ENCODE assay signal across 8 mouse cellular contexts in the genomic region with DNA sequence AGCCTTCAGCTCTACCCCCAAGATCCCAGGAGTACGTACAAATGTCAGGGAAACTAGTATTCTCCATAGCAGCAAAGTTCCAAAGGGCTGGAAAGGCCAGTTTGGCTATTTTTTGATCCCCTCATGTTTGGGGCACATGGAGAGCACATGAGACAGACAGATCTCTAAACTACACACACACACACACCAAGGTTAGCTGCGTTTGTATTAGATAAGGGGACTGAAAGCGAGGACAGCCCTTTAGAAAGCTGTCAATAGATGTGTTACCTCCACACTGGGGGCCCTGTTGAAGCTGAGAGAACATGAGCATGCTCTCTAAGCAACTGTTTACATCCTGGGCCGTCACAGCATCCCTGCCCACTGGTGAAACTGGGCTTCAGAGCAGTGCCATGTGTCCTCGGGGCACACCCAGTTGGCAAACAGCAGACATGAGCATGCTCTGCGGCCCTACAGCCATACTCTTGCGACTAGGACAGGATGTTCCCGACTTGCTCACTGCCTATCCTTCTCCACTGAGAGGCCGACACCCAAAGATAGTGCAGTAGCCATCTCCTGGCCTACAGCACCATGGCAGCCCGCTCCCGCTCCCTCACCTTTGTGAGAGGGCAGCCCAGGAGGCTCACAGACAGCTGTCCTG. TPM values are rescaled to one million over a fixed set of nuclear protein-coding genes. Genes with fewer than 3 reads are reported as not detected.
DNase-seq lines count a peak whose midpoint lies in the region; ATAC-seq lines count a peak whose summit lies in the region.

No protein-coding gene starts in this region.

- no peak for DNase-seq in midbrain, embryonic 14.5 days
- no peak for DNase-seq in midbrain, embryonic 10.5 days (ENCODE audit: low spot score)
- no peak for DNase-seq in limb, embryonic 10.5 days (ENCODE audit: low spot score)
- DNase-seq in spleen, postnatal 14 days (ENCODE audit: low spot score in 2 of 2): no peak
- no peak for DNase-seq in retina, postnatal 1 day
- no peak for DNase-seq in kidney, postnatal 10 days

- H3K9me3 ChIP-seq in midbrain, embryonic 14.5 days (ENCODE audit: control insufficient read depth, low read length): no peaks in the 10 kb centered on the region
- no peaks in the 10 kb centered on the region for H3K9me3 ChIP-seq in midbrain, embryonic 10.5 days (replicated peaks)
- no peaks in the 10 kb centered on the region for H3K9me3 ChIP-seq in limb, embryonic 10.5 days (replicated peaks)
- no peaks in the 10 kb centered on the region for H3K9me3 ChIP-seq in stomach, embryonic 14.5 days (ENCODE audit: control insufficient read depth, low read depth, low read length)

- 91% methylated on average over 11 of the region's 11 CpGs for WGBS in midbrain, embryonic 14.5 days
- 95% methylated on average over 11 of the region's 11 CpGs for WGBS in midbrain, embryonic 10.5 days
- 87% methylated on average over 11 of the region's 11 CpGs for WGBS in limb, embryonic 10.5 days
- WGBS in stomach, embryonic 14.5 days: 70% methylated on average over 11 of the region's 11 CpGs

- peak overlapping the region; percentile 71 for H3K27ac ChIP-seq in midbrain, embryonic 14.5 days (replicated peaks; ENCODE audit: low read depth, low read length)
- no peak overlapping the region for H3K27ac ChIP-seq in midbrain, embryonic 10.5 days (replicated peaks)
- H3K27ac ChIP-seq in limb, embryonic 10.5 days: peak overlapping the region; percentile 27; the same call in 1 of the 2 replicates
- H3K27ac ChIP-seq in stomach, embryonic 14.5 days (ENCODE audit: low read length): no peak overlapping the region

- H3K4me3 ChIP-seq in midbrain, embryonic 14.5 days (replicated peaks; ENCODE audit: low read depth, low read length): no peak overlapping the region
- H3K4me3 ChIP-seq in midbrain, embryonic 10.5 days: no peak overlapping the region
- no peak overlapping the region for H3K4me3 ChIP-seq in limb, embryonic 10.5 days
- no peak overlapping the region for H3K4me3 ChIP-seq in stomach, embryonic 14.5 days (ENCODE audit: low read depth, low read length)

- peaks cover 22% of the 10 kb centered on the region for H3K4me1 ChIP-seq in midbrain, embryonic 14.5 days (ENCODE audit: control insufficient read depth, insufficient read depth, low read length)
- H3K4me1 ChIP-seq in midbrain, embryonic 10.5 days: no peaks in the 10 kb centered on the region; the same call in 1 of the 2 replicates
- peaks cover 29% of the 10 kb centered on the region for H3K4me1 ChIP-seq in limb, embryonic 10.5 days
- H3K4me1 ChIP-seq in stomach, embryonic 14.5 days (ENCODE audit: control insufficient read depth, insufficient read depth, low read length): no peaks in the 10 kb centered on the region; the same call in 1 of the 2 replicates

- no peak overlapping the region for H3K4me2 ChIP-seq in midbrain, embryonic 14.5 days (ENCODE audit: low read length)
- H3K4me2 ChIP-seq in stomach, embryonic 14.5 days (replicated peaks; ENCODE audit: low read depth, low read length): no peak overlapping the region

- 0 out of 2 replicates have a peak, but pooled peaks cover 9% of the 10 kb centered on the region for H3K36me3 ChIP-seq in midbrain, embryonic 14.5 days (ENCODE audit: control insufficient read depth, insufficient read depth, low read length)
- peaks cover 51% of the 10 kb centered on the region for H3K36me3 ChIP-seq in midbrain, embryonic 10.5 days
- H3K36me3 ChIP-seq in limb, embryonic 10.5 days: peaks cover 67% of the 10 kb centered on the region
- H3K36me3 ChIP-seq in stomach, embryonic 14.5 days (ENCODE audit: control insufficient read depth, insufficient read depth, low read length): no peaks in the 10 kb centered on the region; the same call in 1 of the 2 replicates

- no peak overlapping the region for H3K9ac ChIP-seq in midbrain, embryonic 14.5 days (replicated peaks; ENCODE audit: low read length)
- H3K9ac ChIP-seq in stomach, embryonic 14.5 days (replicated peaks; ENCODE audit: low read depth, low read length): no peak overlapping the region

- H3K27me3 ChIP-seq in midbrain, embryonic 14.5 days (ENCODE audit: control insufficient read depth, insufficient read depth, low read length): no peaks in the 10 kb centered on the region
- no peaks in the 10 kb centered on the region for H3K27me3 ChIP-seq in midbrain, embryonic 10.5 days (ENCODE audit: low read depth, poor library complexity, severe bottlenecking)
- H3K27me3 ChIP-seq in limb, embryonic 10.5 days (ENCODE audit: low read depth, poor library complexity, severe bottlenecking): no peaks in the 10 kb centered on the region
- no peaks in the 10 kb centered on the region for H3K27me3 ChIP-seq in stomach, embryonic 14.5 days (ENCODE audit: control insufficient read depth, insufficient read depth, low read length)

- no peak for ATAC-seq in midbrain, embryonic 14.5 days (ENCODE audit: low FRiP score, low TSS enrichment)
- ATAC-seq in erythroid progenitor cell, adult 5-6 weeks (replicated peaks; ENCODE audit: low FRiP score, poor library complexity, severe bottlenecking): peak; percentile 62
- 0 out of 2 replicates have a peak, but pooled peaks have one; percentile 54 for ATAC-seq in stomach, embryonic 14.5 days (ENCODE audit: insufficient number of reproducible peaks, insufficient read depth, low FRiP score, low read depth)

RNA-seq across cellular contexts. Expression of a gene that starts 47.3 kb away (rescaled TPM):
- 9.3 and 15.5 TPM in 2 replicates for polyA plus RNA-seq in midbrain, embryonic 14.5 days (2014; fragmentation: Nextera tagmentation; extraction: Ambion mirVana)
- 23.1 and 25.0 TPM in 2 replicates for polyA plus RNA-seq in midbrain, embryonic 10.5 days (2016; fragmentation: Nextera tagmentation; extraction: Ambion mirVana)
- 241 and 246 TPM in 2 replicates for total RNA-seq in erythroid progenitor cell, adult 5-6 weeks (2015; ENCODE audit: low replicate concordance)
- 163 and 208 TPM in 2 replicates for total RNA-seq in erythroid progenitor cell, adult 5-6 weeks (2017; ENCODE audit: low replicate concordance)
- 32.7 and 39.1 TPM in 2 replicates for polyA plus RNA-seq in limb, embryonic 10.5 days (2016; fragmentation: Nextera tagmentation; extraction: Ambion mirVana)
- polyA plus RNA-seq in stomach, embryonic 14.5 days (2014; fragmentation: Nextera tagmentation; extraction: Ambion mirVana): 16.4 and 17.2 TPM in 2 replicates

Comparison
In these comparisons a context has a peak if more than half of its experiments do, and no peak if none do; other contexts are left out.
1. H3K27ac ChIP-seq: peak in midbrain, embryonic 14.5 days (single experiment) and limb, embryonic 10.5 days (single experiment); none in midbrain, embryonic 10.5 days (single experiment) and stomach, embryonic 14.5 days (single experiment).